Mouse (Mus musculus) bone marrow, adult 2 months (tissue): Measurements from ENCODE around the gene H2-T23. TPM values are rescaled to one million over a fixed set of nuclear protein-coding genes. Genes with fewer than 3 reads are reported as not detected.
A peak's percentile ranks its signal among the peaks of the same experiment; 100 is the strongest.
"Not testable (repeated sequence)": the region's sequence is repeated elsewhere in the genome, so short reads cannot be mapped to it uniquely, and the experiment has no call there.

Experiments used
- H3K27ac ChIP-seq: fragments of 200-500 bp; 2 replicates; pipeline ENCODE4 v1.5.1; 2012; ENCODE audit warnings: low read depth, mild to moderate bottlenecking, control low read depth, inconsistent platforms, low read length; ENCODE audit not compliant: control insufficient read depth, poor library complexity, insufficient read depth
- H3K4me1 ChIP-seq: fragments of 200-500 bp; 2 replicates; pipeline ENCODE4 v1.6.1; 2011; ENCODE audit warnings: low read length; ENCODE audit not compliant: control insufficient read depth, insufficient read depth
- H3K4me3 ChIP-seq: fragments of 200-500 bp; replicated peaks from 2 replicates; pipeline ENCODE3; 2011; ENCODE audit warnings: mild to moderate bottlenecking, low read depth, low read length, control low read depth; ENCODE audit not compliant: control insufficient read depth
- CTCF ChIP-seq: fragments of 200-500 bp; IDR thresholded peaks from 2 replicates; pipeline ENCODE4 v1.5.1; 2011; ENCODE audit warnings: low read length, control low read depth; ENCODE audit not compliant: control insufficient read depth, insufficient read depth
- POLR2A ChIP-seq: fragments of 200-500 bp; IDR thresholded peaks from 2 replicates; pipeline ENCODE4 v1.6.1; 2011; ENCODE audit warnings: low read depth, mild to moderate bottlenecking, control low read depth, low read length, borderline replicate concordance; ENCODE audit not compliant: control insufficient read depth
- WGBS: fragments of 180-500 bp; shearing (Covaris S2); methylation state at CpG from one replicate; pipeline ENCODE4 v1.1.7; 2018; 5-methylcytosine and 5-hydroxymethylcytosine counted together
- polyA plus RNA-seq: library from polyadenylated mRNA; stranded (reverse); fragments of >200 nt; gene quantifications from 2 replicates; pipeline ENCODE4 v1.2.4, GENCODE M21; 2011; ENCODE audit warnings: low replicate concordance; ENCODE audit not compliant: missing spikeins, insufficient read depth, insufficient read length

The H2-T23 gene
- polyA plus RNA-seq, 1 experiment, result 94.6 TPM

- no peak overlapping the region for H3K4me3 ChIP-seq
- TF ChIP-seq POLR2A (no peak), CTCF (no peak)
- peaks cover 4% of the 10 kb centered on the region for H3K4me1 ChIP-seq
- 86% methylated on average over 5 of the region's 5 CpGs for WGBS
- H3K27ac ChIP-seq, result no peak overlapping the region
Observed at GRCm38 (mm10) chr17:36017046-36017445, 15.6 kb downstream of the H2-T23 start.

- Histone ChIP-seq H3K4me1 (no peaks in the 10 kb centered on the region; the same call in 1 of the 2 replicates), H3K4me3 (no peak overlapping the region), H3K27ac (no peak overlapping the region)
- TF ChIP-seq CTCF (no peak), POLR2A (no peak)
- WGBS, result 87% methylated on average over 5 of the region's 5 CpGs
Observed at GRCm38 (mm10) chr17:36014977-36015376, 17.7 kb downstream of the H2-T23 start.

GRCm38 (mm10) chr17:36004409-36004808, 28.2 kb downstream of the H2-T23 start:
- WGBS, result 51% methylated on average over 7 of the region's 7 CpGs
- not testable (repeated sequence) for H3K4me1 ChIP-seq, H3K4me3 ChIP-seq

GRCm38 (mm10) chr17:36003331-36003730, 29.3 kb downstream of the H2-T23 start:
- 80% methylated on average over 7 of the region's 7 CpGs for WGBS
- H3K4me3 ChIP-seq, result no peak overlapping the region
- TF ChIP-seq CTCF (no peak), POLR2A (no peak)
- H3K27ac ChIP-seq, result no peak overlapping the region; the same call in 1 of the 2 replicates
- H3K4me1 ChIP-seq, result peaks cover 9% of the 10 kb centered on the region

More at GRCm38 (mm10) chr17:36004409-36004808, 28.2 kb downstream of the H2-T23 start:
- not testable (repeated sequence) for H3K27ac ChIP-seq

GRCm38 (mm10) chr17:36001966-36002365, 30.7 kb downstream of the H2-T23 start:
- H3K27ac ChIP-seq, result peak overlapping the region; percentile 71
- H3K4me3 ChIP-seq, result no peak overlapping the region
- no peak for TF ChIP-seq POLR2A
- TF ChIP-seq CTCF, result no peak
- H3K4me1 ChIP-seq, result peaks cover 10% of the 10 kb centered on the region
- WGBS, result 46% methylated on average over 6 of the region's 6 CpGs

- Histone ChIP-seq H3K4me3 (no peak overlapping the region), H3K27ac (peak overlapping the region; percentile 81), H3K4me1 (peaks cover 10% of the 10 kb centered on the region)
- WGBS, result 48% methylated on average over 12 of the region's 12 CpGs
- no peak for TF ChIP-seq CTCF
Observed at GRCm38 (mm10) chr17:36001121-36001897, 31.3 kb downstream of the H2-T23 start.

- Histone ChIP-seq H3K4me1 (peaks cover 9% of the 10 kb centered on the region), H3K27ac (peak overlapping the region; percentile 31), H3K4me3 (no peak overlapping the region)
- 32% methylated on average over 4 of the region's 4 CpGs for WGBS
- TF ChIP-seq CTCF (no peak), POLR2A (no peak)
Observed at GRCm38 (mm10) chr17:36000349-36000748, 32.3 kb downstream of the H2-T23 start.

GRCm38 (mm10) chr17:35999356-35999755, 33.3 kb downstream of the H2-T23 start:
- WGBS, result 2% methylated on average over 7 of the region's 7 CpGs
- TF ChIP-seq POLR2A (no peak), CTCF (no peak)
- Histone ChIP-seq H3K4me1 (peaks cover 7% of the 10 kb centered on the region), H3K4me3 (peak overlapping the region; percentile 42), H3K27ac (no peak overlapping the region)

GRCm38 (mm10) chr17:35998545-35999305, 33.9 kb downstream of the H2-T23 start:
- WGBS, result 11% methylated on average over 6 of the region's 6 CpGs
- TF ChIP-seq CTCF (no peak), POLR2A (no peak)
- peak overlapping the region; percentile 79 for H3K4me3 ChIP-seq
- peak overlapping the region; percentile 71 for H3K27ac ChIP-seq
- H3K4me1 ChIP-seq, result peaks cover 7% of the 10 kb centered on the region
